14 mouse cellular contexts compared by ENCODE assay signal in the genomic region with DNA sequence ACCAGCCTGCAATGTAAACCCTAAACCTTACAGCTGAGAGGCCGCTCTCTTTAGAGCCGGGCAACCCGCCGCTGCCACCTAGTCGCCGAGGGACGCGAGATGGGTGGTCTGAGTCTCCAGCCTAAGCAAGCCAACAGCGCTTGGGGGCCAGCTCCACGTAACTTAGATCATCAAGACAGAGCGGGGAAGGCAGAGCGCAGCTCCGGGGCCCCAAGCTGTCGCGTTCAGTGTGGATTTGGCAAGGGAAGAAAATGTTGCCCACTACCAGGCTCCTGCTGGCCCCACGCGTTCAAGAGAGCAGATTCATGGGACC. TPM values are rescaled to one million over a fixed set of nuclear protein-coding genes. Genes with fewer than 3 reads are reported as not detected.
DNase-seq lines count a peak whose midpoint lies in the region; ATAC-seq and TF ChIP-seq lines count a peak whose summit lies in the region.
"Had no signal": no experiment of that assay in that cellular context is flagged by ENCODE, and none has a peak within 500 bp of the region (broad histone marks: within the 10 kb centered on the region; RNA-seq: fewer than 3 reads in every experiment).

No protein-coding gene starts in this region.

- peaks cover 90% of the 10 kb centered on the region for H3K27me3 ChIP-seq in heart, embryonic 15.5 days
- H3K27me3 ChIP-seq in forebrain, embryonic 13.5 days = peaks cover 87% of the 10 kb centered on the region
- peaks cover 91% of the 10 kb centered on the region for H3K27me3 ChIP-seq in midbrain, embryonic 13.5 days

- H3K27ac ChIP-seq in heart, embryonic 15.5 days = no peak overlapping the region
- no peak overlapping the region for H3K27ac ChIP-seq in forebrain, embryonic 13.5 days
- H3K27ac ChIP-seq in midbrain, embryonic 13.5 days = no peak overlapping the region
- H3K27ac ChIP-seq: kidney, postnatal 0 days had no signal

- no peak for TF ChIP-seq CTCF in brain, embryonic 14.5 days (IDR thresholded peaks at IDR 0.05; ENCODE audit: borderline replicate concordance, extremely low read depth, insufficient read depth, insufficient read length)

- 2% methylated on average over 17 of the region's 17 CpGs for WGBS in heart, embryonic 15.5 days
- under 1% methylated on average over 17 of the region's 17 CpGs for WGBS in forebrain, embryonic 13.5 days
- under 1% methylated on average over 17 of the region's 17 CpGs for WGBS in midbrain, embryonic 13.5 days

- ATAC-seq in heart, embryonic 15.5 days (replicated peaks; ENCODE audit: insufficient number of reproducible peaks, insufficient read depth, low FRiP score, low read depth) = no peak
- ATAC-seq in forebrain, embryonic 13.5 days = no peak
- ATAC-seq in midbrain, embryonic 13.5 days = no peak
- ATAC-seq: CD4-positive, CD25-positive, alpha-beta regulatory T cell, adult 4 months had no signal

- no peaks in the 10 kb centered on the region for H3K36me3 ChIP-seq in heart, embryonic 15.5 days
- H3K36me3 ChIP-seq in forebrain, embryonic 13.5 days (ENCODE audit: poor library complexity, severe bottlenecking) = no peaks in the 10 kb centered on the region
- H3K36me3 ChIP-seq in midbrain, embryonic 13.5 days = no peaks in the 10 kb centered on the region

- no peaks in the 10 kb centered on the region for H3K9me3 ChIP-seq in heart, embryonic 15.5 days (replicated peaks)
- H3K9me3 ChIP-seq in forebrain, embryonic 13.5 days (replicated peaks) = no peaks in the 10 kb centered on the region
- H3K9me3 ChIP-seq in midbrain, embryonic 13.5 days = no peaks in the 10 kb centered on the region

- no peak for DNase-seq in heart, adult 18-20 months
- peak; percentile 65 for DNase-seq in brain, embryonic 14.5 days (ENCODE audit: low read depth)
- DNase-seq in layer of hippocampus, postnatal 10 days (ENCODE audit: low spot score in 2 of 2) = no peak
- no peak for DNase-seq in cerebellum, postnatal 36 days
- no peak for DNase-seq in cerebellum, adult 18-20 months

- H3K4me1 ChIP-seq in heart, embryonic 15.5 days (replicated peaks) = peaks cover 41% of the 10 kb centered on the region
- H3K4me1 ChIP-seq in forebrain, embryonic 13.5 days = peaks cover 65% of the 10 kb centered on the region
- peaks cover 53% of the 10 kb centered on the region for H3K4me1 ChIP-seq in midbrain, embryonic 13.5 days (replicated peaks)

- H3K9ac ChIP-seq in heart, embryonic 15.5 days = no peak overlapping the region
- no peak overlapping the region for H3K9ac ChIP-seq in forebrain, embryonic 13.5 days
- H3K9ac ChIP-seq in midbrain, embryonic 13.5 days (replicated peaks) = no peak overlapping the region

- H3K4me3 ChIP-seq in heart, embryonic 15.5 days = peak overlapping the region; percentile 18
- peak overlapping the region; percentile 12 for H3K4me3 ChIP-seq in forebrain, embryonic 13.5 days
- peak overlapping the region; percentile 24 for H3K4me3 ChIP-seq in midbrain, embryonic 13.5 days (replicated peaks)
- H3K4me3 ChIP-seq: erythroblast, embryonic 14.5 days had no signal

- no peak for TF ChIP-seq POLR2A in brain, embryonic 14.5 days (IDR thresholded peaks at IDR 0.05; ENCODE audit: borderline replicate concordance, extremely low read depth, insufficient read depth, insufficient read length, poor library complexity, severe bottlenecking)

- 0 out of 2 replicates have a peak overlapping the region, but pooled peaks have one; percentile 14 for H3K4me2 ChIP-seq in heart, embryonic 15.5 days
- H3K4me2 ChIP-seq in forebrain, embryonic 13.5 days = peak overlapping the region; percentile 40
- peak overlapping the region; percentile 37 for H3K4me2 ChIP-seq in midbrain, embryonic 13.5 days (replicated peaks)

RNA-seq across cellular contexts. Expression of gene Foxb2, which starts 2.8 kb away (rescaled TPM):
- polyA plus RNA-seq in heart, embryonic 15.5 days (2015; fragmentation: Nextera tagmentation; extraction: Ambion mirVana) = not detected in 2 replicates
- total RNA-seq in heart, adult 18-20 months (2021) = not detected
- polyA plus RNA-seq in brain, embryonic 14.5 days (2012; rRNA removed) = 0.54 and 2.1 TPM in 2 replicates
- polyA plus RNA-seq in forebrain, embryonic 13.5 days (2015; fragmentation: Nextera tagmentation; extraction: Ambion mirVana) = 0.14 and 0.39 TPM in 2 replicates
- 0.31 and 0.84 TPM in 2 replicates for polyA plus RNA-seq in midbrain, embryonic 13.5 days (2015; fragmentation: Nextera tagmentation; extraction: Ambion mirVana)
- not detected for total RNA-seq in layer of hippocampus, postnatal 10 days (2021)
- total RNA-seq: left cerebral cortex, postnatal 10 days; megakaryocyte progenitor cell, adult 5-6 weeks had no signal
- polyA plus RNA-seq: CD4-positive, CD25-positive, alpha-beta regulatory T cell, adult 4 months; erythroblast, embryonic 14.5 days; heart, embryonic 16.5 days; kidney, postnatal 0 days had no signal
